Mouse (Mus musculus): ENCODE results near the gene Pcsk5. TPM values are rescaled to one million over a fixed set of nuclear protein-coding genes. Genes with fewer than 3 reads are reported as not detected.

The Pcsk5 gene
- total and polyA plus RNA-seq, 3 experiments, result not detected

DNA sequence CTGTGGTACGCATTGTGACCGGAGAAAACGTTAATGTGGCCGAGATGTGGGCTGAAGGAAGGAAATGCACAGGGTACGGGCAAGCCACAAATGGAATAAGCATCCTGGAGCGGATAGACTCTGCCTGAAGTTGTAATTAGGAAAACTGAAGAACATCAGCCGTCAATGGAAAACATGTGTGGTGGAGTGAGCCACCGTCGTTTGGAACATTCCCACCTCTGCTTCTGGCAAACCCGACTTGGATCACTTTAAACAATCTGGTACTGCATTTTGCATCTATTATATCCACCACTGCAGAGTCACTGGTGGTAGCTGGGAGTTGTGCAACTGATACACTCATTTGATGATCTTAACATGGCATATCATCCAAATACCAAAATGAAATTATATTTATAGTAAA, 120.4 kb downstream of the Pcsk5 start:
- H3K9me3 ChIP-seq (replicated peaks; ENCODE audit: low read length), result no peaks in the 10 kb centered on the region
- H3K36me3 ChIP-seq (replicated peaks in 1 of 2; ENCODE audit: control insufficient read depth in 1 of 2, insufficient read depth in 1 of 2, low read length in 1 of 2), result no peaks in the 10 kb centered on the region
- H3K4me1 ChIP-seq (ENCODE audit: control insufficient read depth in 1 of 2, insufficient read depth in 2 of 2), result no peaks in the 10 kb centered on the region
- no peak overlapping the region for H3K27ac ChIP-seq (ENCODE audit: insufficient read depth, low read depth)
- H3K9ac ChIP-seq (ENCODE audit: insufficient read depth, low read depth), result no peak overlapping the region
- TF ChIP-seq EP300 (IDR thresholded peaks at IDR 0.05; ENCODE audit: low read length) (no peak), JUN (IDR thresholded peaks at IDR 0.05; ENCODE audit: insufficient read depth, low read depth, low read length) (no peak), MAX (IDR thresholded peaks at IDR 0.05; ENCODE audit: low read length) (no peak), NELFE (IDR thresholded peaks at IDR 0.05; ENCODE audit: low read depth, low read length) (no peak), TCF12 (IDR thresholded peaks at IDR 0.05; ENCODE audit: low read depth, low read length) (no peak), ZMIZ1 (IDR thresholded peaks at IDR 0.05; ENCODE audit: low read depth, low read length) (no peak), ELF1 (IDR thresholded peaks at IDR 0.05; ENCODE audit: low read depth, low read length) (no peak), SMC3 (IDR thresholded peaks at IDR 0.05; ENCODE audit: low read depth, low read length) (no peak)
- H3K4me3 ChIP-seq (replicated peaks in 1 of 3; ENCODE audit: low read depth in 2 of 3, low read length in 2 of 3, poor library complexity in 1 of 3), result no peak overlapping the region
- in situ Hi-C loops (cut with MboI; ENCODE audit: low pct_ligation_motif_present, low pct_unique_long_range_greater_than_20kb, low sequenced_read_pairs) (no loop called here), dilution Hi-C loops (cut with MboI; ENCODE audit: extremely low pct_ligation_motif_present, extremely low pct_unique_long_range_greater_than_20kb, low sequenced_read_pairs) (no loop called here)
- no peaks in the 10 kb centered on the region for H3K79me2 ChIP-seq (replicated peaks; ENCODE audit: control insufficient read depth, extremely low read depth, insufficient read depth, poor library complexity, severe bottlenecking)
- DNase-seq (ENCODE audit: extremely low read depth), result no peak
- H3K27me3 ChIP-seq (replicated peaks), result no peaks in the 10 kb centered on the region
- no peak overlapping the region for H3K4me2 ChIP-seq (ENCODE audit: insufficient read depth, low read depth, poor library complexity, severe bottlenecking)

DNA sequence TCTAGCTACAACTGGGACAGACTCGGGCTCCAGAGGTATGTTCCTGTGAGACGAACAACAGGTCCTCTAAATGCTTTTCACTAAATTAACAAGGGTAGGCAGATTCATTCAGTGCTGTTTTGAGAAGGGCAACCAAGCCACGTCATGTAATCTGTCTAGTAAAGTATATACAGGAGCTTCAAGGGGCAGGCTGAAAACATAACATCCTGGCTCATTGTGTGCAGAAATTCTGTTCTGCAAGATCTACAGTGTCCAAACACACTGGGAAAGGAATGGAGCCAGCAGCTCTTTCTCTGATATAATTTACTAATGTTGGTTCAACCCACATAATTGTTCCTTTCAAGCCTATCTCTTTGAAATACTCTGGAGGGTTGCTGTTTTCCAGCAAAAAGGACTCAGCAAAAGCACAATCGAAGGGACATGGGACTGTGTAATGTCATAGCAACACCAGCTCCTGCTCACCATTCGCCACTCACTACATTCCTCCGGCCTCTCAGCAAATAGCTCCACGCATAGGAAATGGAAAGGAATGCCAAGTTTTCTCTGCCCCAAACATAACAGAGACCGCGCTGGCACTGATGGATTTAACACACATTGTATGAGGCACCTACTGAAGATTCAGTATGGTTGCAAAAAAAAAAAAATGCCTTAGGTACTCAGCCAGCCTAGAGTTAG, 122.0 kb downstream of the Pcsk5 start:
- dilution Hi-C loops (cut with MboI; ENCODE audit: extremely low pct_ligation_motif_present, extremely low pct_unique_long_range_greater_than_20kb, low sequenced_read_pairs), result no loop called here
- in situ Hi-C loops (cut with MboI; ENCODE audit: low pct_ligation_motif_present, low pct_unique_long_range_greater_than_20kb, low sequenced_read_pairs), result no loop called here
- no peak overlapping the region for H3K4me2 ChIP-seq (ENCODE audit: insufficient read depth, low read depth, poor library complexity, severe bottlenecking)

DNA sequence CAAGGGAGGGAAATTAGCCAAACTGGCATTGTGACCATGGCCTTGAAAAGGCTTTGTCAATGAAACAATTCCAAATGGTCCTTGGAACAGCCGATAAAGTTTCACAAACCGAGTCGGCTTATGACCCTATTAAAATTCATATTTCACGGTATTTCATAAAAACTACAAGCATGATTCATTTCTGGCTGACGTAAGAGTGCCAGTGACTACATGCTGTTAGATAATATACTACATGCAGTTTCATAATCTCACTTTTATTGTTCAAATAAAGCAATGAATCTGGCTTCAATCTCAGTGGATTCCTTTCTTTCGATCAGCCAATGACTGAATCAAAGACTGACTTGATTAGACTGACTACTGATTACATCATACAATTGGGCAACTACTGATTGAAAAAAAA, 145.8 kb downstream of the Pcsk5 start:
- DNase-seq (ENCODE audit: extremely low read depth), result no peak
- Histone ChIP-seq H3K79me2 (replicated peaks; ENCODE audit: control insufficient read depth, extremely low read depth, insufficient read depth, poor library complexity, severe bottlenecking) (no peaks in the 10 kb centered on the region), H3K4me1 (ENCODE audit: control insufficient read depth in 1 of 2, insufficient read depth in 2 of 2) (no peaks in the 10 kb centered on the region), H3K27me3 (replicated peaks) (no peaks in the 10 kb centered on the region), H3K36me3 (replicated peaks in 1 of 2; ENCODE audit: control insufficient read depth in 1 of 2, insufficient read depth in 1 of 2, low read length in 1 of 2) (no peaks in the 10 kb centered on the region), H3K9ac (ENCODE audit: insufficient read depth, low read depth) (no peak overlapping the region), H3K27ac (ENCODE audit: insufficient read depth, low read depth) (no peak overlapping the region), H3K9me3 (replicated peaks; ENCODE audit: low read length) (no peaks in the 10 kb centered on the region), H3K4me2 (ENCODE audit: insufficient read depth, low read depth, poor library complexity, severe bottlenecking) (no peak overlapping the region), H3K4me3 (replicated peaks in 1 of 3; ENCODE audit: low read depth in 2 of 3, low read length in 2 of 3, poor library complexity in 1 of 3) (no peak overlapping the region)
- in situ Hi-C loops (cut with MboI; ENCODE audit: low pct_ligation_motif_present, low pct_unique_long_range_greater_than_20kb, low sequenced_read_pairs), result no loop called here
- no peak for TF ChIP-seq UBTF (IDR thresholded peaks at IDR 0.05; ENCODE audit: low read depth, low read length)
- no peak for TF ChIP-seq GABPA (IDR thresholded peaks at IDR 0.05; ENCODE audit: insufficient replicate concordance, low read depth, low read length)
- TF ChIP-seq ZNF384 (IDR thresholded peaks at IDR 0.05; ENCODE audit: low read depth, low read length), result no peak
- no peak for TF ChIP-seq MXI1 (IDR thresholded peaks at IDR 0.05; ENCODE audit: low read depth, low read length)
- no peak for TF ChIP-seq IRF4 (IDR thresholded peaks at IDR 0.05; ENCODE audit: low read depth, low read length)
- no peak for TF ChIP-seq SMC3 (IDR thresholded peaks at IDR 0.05; ENCODE audit: low read depth, low read length)
- no peak for TF ChIP-seq KAT2A (IDR thresholded peaks at IDR 0.05; ENCODE audit: insufficient replicate concordance, low read length)
- dilution Hi-C loops (cut with MboI; ENCODE audit: extremely low pct_ligation_motif_present, extremely low pct_unique_long_range_greater_than_20kb, low sequenced_read_pairs), result no loop called here

More for the DNA sequence above, 122.0 kb downstream of the Pcsk5 start:
- H3K9ac ChIP-seq (ENCODE audit: insufficient read depth, low read depth), result no peak overlapping the region
- H3K4me3 ChIP-seq (replicated peaks in 1 of 3; ENCODE audit: low read depth in 2 of 3, low read length in 2 of 3, poor library complexity in 1 of 3), result no peak overlapping the region
- TF ChIP-seq SMC3 (IDR thresholded peaks at IDR 0.05; ENCODE audit: low read depth, low read length) (no peak), RCOR1 (conservative IDR thresholded peaks at IDR 0.05; ENCODE audit: low read depth, low read length) (no peak), ZKSCAN1 (IDR thresholded peaks at IDR 0.05; ENCODE audit: borderline replicate concordance, low read depth, low read length) (no peak), MYC (IDR thresholded peaks at IDR 0.05; ENCODE audit: low read depth, low read length) (no peak), CHD2 (IDR thresholded peaks at IDR 0.05; ENCODE audit: low read length) (no peak), MAFK (IDR thresholded peaks at IDR 0.05; ENCODE audit: insufficient replicate concordance, low read length) (no peak), CHD1 (IDR thresholded peaks at IDR 0.05; ENCODE audit: low read depth, low read length) (no peak), HCFC1 (IDR thresholded peaks at IDR 0.05; ENCODE audit: low read depth, low read length) (no peak), UBTF (IDR thresholded peaks at IDR 0.05; ENCODE audit: low read depth, low read length) (no peak), JUN (IDR thresholded peaks at IDR 0.05; ENCODE audit: insufficient read depth, low read depth, low read length) (no peak), NRF1 (IDR thresholded peaks at IDR 0.05; ENCODE audit: low read depth, low read length) (no peak)
- H3K4me1 ChIP-seq (ENCODE audit: control insufficient read depth in 1 of 2, insufficient read depth in 2 of 2), result no peaks in the 10 kb centered on the region
- no peaks in the 10 kb centered on the region for H3K27me3 ChIP-seq (replicated peaks)
- no peaks in the 10 kb centered on the region for H3K36me3 ChIP-seq (replicated peaks in 1 of 2; ENCODE audit: control insufficient read depth in 1 of 2, insufficient read depth in 1 of 2, low read length in 1 of 2)
- H3K79me2 ChIP-seq (replicated peaks; ENCODE audit: control insufficient read depth, extremely low read depth, insufficient read depth, poor library complexity, severe bottlenecking), result no peaks in the 10 kb centered on the region
- no peak for DNase-seq (ENCODE audit: extremely low read depth)
- no peaks in the 10 kb centered on the region for H3K9me3 ChIP-seq (replicated peaks; ENCODE audit: low read length)
- H3K27ac ChIP-seq (ENCODE audit: insufficient read depth, low read depth), result no peak overlapping the region
